Mouse (Mus musculus) liver, adult 2 months (tissue): Measurements from ENCODE around the gene Btnl9.

Source experiments
- CTCF ChIP-seq: fragments of 200-500 bp; IDR thresholded peaks from 2 replicates; pipeline ENCODE4 v1.5.1; 2011; ENCODE audit warnings: low read depth, low read length, control low read depth
- POLR2A ChIP-seq: fragments of 200-500 bp; IDR thresholded peaks from 2 replicates; pipeline ENCODE4 v1.6.1; 2011; ENCODE audit warnings: low read length, control low read depth; ENCODE audit not compliant: insufficient read depth; ENCODE audit errors: extremely low read depth

DNA sequence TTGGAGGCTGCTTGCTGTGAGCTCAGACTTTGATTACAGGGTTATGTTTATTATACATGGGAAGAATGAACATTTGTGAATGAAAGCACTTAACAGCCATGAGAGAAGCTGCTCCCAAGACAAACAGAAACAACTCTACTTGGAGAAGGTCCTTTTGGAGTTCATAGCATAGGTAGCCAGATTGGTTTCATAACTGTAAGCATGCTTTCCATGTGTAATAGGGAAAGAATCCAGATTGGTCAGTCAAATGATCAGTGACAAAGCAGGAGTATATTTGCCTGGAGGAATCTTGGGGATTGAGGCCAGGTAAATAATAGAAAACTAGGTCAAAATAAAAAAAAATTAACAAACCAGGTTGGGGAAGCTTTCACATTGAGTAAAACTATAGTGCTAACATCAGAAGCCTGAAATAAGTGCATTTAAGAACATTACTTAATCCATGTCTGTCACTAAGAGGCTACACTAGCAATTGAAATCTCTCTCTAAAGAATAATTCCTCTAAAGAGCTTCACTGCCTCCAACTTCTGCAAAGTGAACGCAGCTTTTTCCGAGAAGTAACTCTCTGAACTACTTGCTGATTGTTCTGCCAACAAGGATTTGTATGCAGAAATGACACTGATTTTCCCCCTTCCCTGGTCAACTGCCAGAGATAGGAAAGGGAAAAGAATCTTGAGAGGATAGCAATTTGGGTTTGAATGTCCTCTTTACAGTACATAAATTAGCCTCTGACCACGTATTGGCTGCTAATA is 48.7 kb upstream of the Btnl9 start:
- TF ChIP-seq CTCF (no peak), POLR2A (no peak)
